Mouse (Mus musculus) erythroblast, embryonic 14.5 days (primary cell): ENCODE measurements around the gene Brk1. TPM values are rescaled to one million over a fixed set of nuclear protein-coding genes. Genes with fewer than 3 reads are reported as not detected.
A peak's percentile ranks its signal among the peaks of the same experiment; 100 is the strongest.

Experiments
- H3K27me3 ChIP-seq: 2 replicates; pipeline ENCODE4 v1.6.1; 2012; ENCODE audit warnings: inconsistent platforms; ENCODE audit not compliant: control insufficient read depth
- H3K36me3 ChIP-seq: 2 replicates; pipeline ENCODE4 v1.6.1; 2012; ENCODE audit warnings: mild to moderate bottlenecking, inconsistent platforms; ENCODE audit not compliant: control insufficient read depth
- H3K4me1 ChIP-seq: 2 replicates; pipeline ENCODE4 v1.6.1; 2012; ENCODE audit warnings: inconsistent platforms; ENCODE audit not compliant: control insufficient read depth
- H3K4me3 ChIP-seq: replicated peaks from 2 replicates; pipeline ENCODE3; 2012; ENCODE audit warnings: moderate library complexity, mild to moderate bottlenecking, inconsistent platforms
- H3K9me3 ChIP-seq: 2 replicates; pipeline ENCODE4 v1.6.1; 2012; ENCODE audit warnings: low read length, inconsistent platforms, mixed read lengths; ENCODE audit not compliant: control insufficient read depth
- GATA1 ChIP-seq: IDR thresholded peaks from 2 replicates; pipeline ENCODE4 v1.6.1; 2012; ENCODE audit warnings: low read length, inconsistent platforms, mixed read lengths
- TAL1 ChIP-seq: IDR thresholded peaks from 3 replicates; pipeline ENCODE4 v1.6.1; 2012; ENCODE audit warnings: low read length, inconsistent platforms, mixed read lengths
- polyA plus RNA-seq: library from polyadenylated mRNA; stranded (reverse); fragments of >175 nt; gene quantifications from 2 replicates; pipeline ENCODE4 v1.2.3, GENCODE M21; 2012

Brk1 gene
- polyA plus RNA-seq, 1 experiment, result 2.1 TPM

GRCm38 (mm10) chr6:113639201-113639600 lies 34.6 kb downstream of the Brk1 start:
- H3K27me3 ChIP-seq, result no peaks in the 10 kb centered on the region
- no peaks in the 10 kb centered on the region for H3K9me3 ChIP-seq
- H3K4me3 ChIP-seq, result peak overlapping the region; percentile 42
- no peak for TF ChIP-seq TAL1
- no peak for TF ChIP-seq GATA1
- H3K36me3 ChIP-seq, result no peaks in the 10 kb centered on the region; the same call in 1 of the 2 replicates
- peaks cover 52% of the 10 kb centered on the region for H3K4me1 ChIP-seq

GRCm38 (mm10) chr6:113642605-113643004 lies 38.0 kb downstream of the Brk1 start:
- TF ChIP-seq GATA1 (no peak), TAL1 (no peak)
- peaks cover 44% of the 10 kb centered on the region for H3K4me1 ChIP-seq

GRCm38 (mm10) chr6:113643021-113643420 lies 38.4 kb downstream of the Brk1 start:
- TF ChIP-seq TAL1 (no peak), GATA1 (no peak)

More at GRCm38 (mm10) chr6:113642605-113643004, 38.0 kb downstream of the Brk1 start:
- no peak overlapping the region for H3K4me3 ChIP-seq
- no peaks in the 10 kb centered on the region for H3K9me3 ChIP-seq
- no peaks in the 10 kb centered on the region for H3K27me3 ChIP-seq
- H3K36me3 ChIP-seq, result peaks cover 5% of the 10 kb centered on the region

GRCm38 (mm10) chr6:113643967-113644366 lies 39.4 kb downstream of the Brk1 start:
- Histone ChIP-seq H3K4me1 (peaks cover 39% of the 10 kb centered on the region), H3K27me3 (no peaks in the 10 kb centered on the region), H3K36me3 (peaks cover 17% of the 10 kb centered on the region), H3K4me3 (no peak overlapping the region), H3K9me3 (no peaks in the 10 kb centered on the region)
- TF ChIP-seq GATA1, result no peak
- no peak for TF ChIP-seq TAL1

More at GRCm38 (mm10) chr6:113643021-113643420, 38.4 kb downstream of the Brk1 start:
- no peaks in the 10 kb centered on the region for H3K27me3 ChIP-seq
- no peak overlapping the region for H3K4me3 ChIP-seq
- no peaks in the 10 kb centered on the region for H3K9me3 ChIP-seq
- H3K36me3 ChIP-seq, result peaks cover 8% of the 10 kb centered on the region
- peaks cover 42% of the 10 kb centered on the region for H3K4me1 ChIP-seq

GRCm38 (mm10) chr6:113644808-113645207 lies 40.2 kb downstream of the Brk1 start:
- Histone ChIP-seq H3K9me3 (no peaks in the 10 kb centered on the region), H3K36me3 (peaks cover 24% of the 10 kb centered on the region), H3K27me3 (no peaks in the 10 kb centered on the region), H3K4me1 (peaks cover 37% of the 10 kb centered on the region), H3K4me3 (no peak overlapping the region)
- TF ChIP-seq TAL1, result no peak
- no peak for TF ChIP-seq GATA1

- no peak for TF ChIP-seq TAL1
- no peak for TF ChIP-seq GATA1
- Histone ChIP-seq H3K4me3 (no peak overlapping the region), H3K4me1 (peaks cover 36% of the 10 kb centered on the region), H3K27me3 (no peaks in the 10 kb centered on the region), H3K9me3 (no peaks in the 10 kb centered on the region), H3K36me3 (peaks cover 45% of the 10 kb centered on the region)
Measured at GRCm38 (mm10) chr6:113649346-113650196, 45.0 kb downstream of the Brk1 start.

- H3K9me3 ChIP-seq, result no peaks in the 10 kb centered on the region
- peaks cover 36% of the 10 kb centered on the region for H3K4me1 ChIP-seq
- TF ChIP-seq GATA1 (no peak), TAL1 (no peak)
- H3K36me3 ChIP-seq, result peaks cover 45% of the 10 kb centered on the region
- no peaks in the 10 kb centered on the region for H3K27me3 ChIP-seq
- no peak overlapping the region for H3K4me3 ChIP-seq
Measured at GRCm38 (mm10) chr6:113650197-113650640, 45.6 kb downstream of the Brk1 start.

- Histone ChIP-seq H3K4me3 (no peak overlapping the region), H3K9me3 (no peaks in the 10 kb centered on the region), H3K4me1 (peaks cover 36% of the 10 kb centered on the region)
Measured at GRCm38 (mm10) chr6:113651626-113652025, 47.1 kb downstream of the Brk1 start.

GRCm38 (mm10) chr6:113653551-113653950 lies 49.0 kb downstream of the Brk1 start:
- TF ChIP-seq TAL1, result no peak
- no peak for TF ChIP-seq GATA1
- Histone ChIP-seq H3K36me3 (peaks cover 31% of the 10 kb centered on the region), H3K4me1 (peaks cover 34% of the 10 kb centered on the region), H3K9me3 (no peaks in the 10 kb centered on the region), H3K27me3 (no peaks in the 10 kb centered on the region), H3K4me3 (no peak overlapping the region)

More at GRCm38 (mm10) chr6:113651626-113652025, 47.1 kb downstream of the Brk1 start:
- H3K27me3 ChIP-seq, result no peaks in the 10 kb centered on the region
- peaks cover 45% of the 10 kb centered on the region for H3K36me3 ChIP-seq
- TF ChIP-seq GATA1, result no peak
- TF ChIP-seq TAL1, result no peak
